Mouse (Mus musculus) midbrain, embryonic 12.5 days (tissue): ENCODE measurements around the gene Sec14l2. TPM values are rescaled to one million over a fixed set of nuclear protein-coding genes. Genes with fewer than 3 reads are reported as not detected.
"Not testable (repeated sequence)": the region's sequence is repeated elsewhere in the genome, so short reads cannot be mapped to it uniquely, and the experiment has no call there.

Experiments
- ATAC-seq: fragments of 200-750 bp; cut with Nextera tagmentation; 2 replicates; pipeline ENCODE4 v1.8.0; 2017; ENCODE audit warnings: low read depth, moderate TSS enrichment, moderate library complexity; ENCODE audit not compliant: low FRiP score
- H3K27ac ChIP-seq: fragments of 300-500 bp; sonication (generic); replicated peaks from 2 replicates; pipeline ENCODE4 v1.5.1; 2016; ENCODE audit warnings: mild to moderate bottlenecking
- H3K27me3 ChIP-seq: fragments of 300-500 bp; sonication (generic); 2 replicates; pipeline ENCODE4 v1.6.1; 2016; ENCODE audit warnings: mild to moderate bottlenecking
- H3K36me3 ChIP-seq: fragments of 300-500 bp; sonication (generic); 2 replicates; pipeline ENCODE4 v1.6.1; 2016
- H3K4me1 ChIP-seq: fragments of 300-500 bp; sonication (generic); 2 replicates; pipeline ENCODE4 v1.6.1; 2016
- H3K4me2 ChIP-seq: fragments of 300-500 bp; sonication (generic); replicated peaks from 2 replicates; pipeline ENCODE4 v1.6.1; 2016; ENCODE audit warnings: mild to moderate bottlenecking, moderate library complexity
- H3K4me3 ChIP-seq: fragments of 300-500 bp; sonication (generic); 2 replicates; pipeline ENCODE4 v1.5.1; 2016; ENCODE audit warnings: mild to moderate bottlenecking
- H3K9ac ChIP-seq: fragments of 300-500 bp; sonication (generic); replicated peaks from 2 replicates; pipeline ENCODE4 v1.6.1; 2016; ENCODE audit warnings: mild to moderate bottlenecking, moderate library complexity
- H3K9me3 ChIP-seq: fragments of 300-500 bp; sonication (generic); 2 replicates; pipeline ENCODE4 v1.6.1; 2016; ENCODE audit warnings: mild to moderate bottlenecking
- WGBS: fragments of 180-500 bp; shearing (Covaris S2); methylation state at CpG from one replicate; pipeline ENCODE4 v1.1.7; 2016; 5-methylcytosine and 5-hydroxymethylcytosine counted together
- polyA plus RNA-seq: library from polyadenylated mRNA; unstranded; fragments of >200 nt; fragmentation: Nextera tagmentation; extraction: Ambion mirVana; gene quantifications from 2 replicates; pipeline ENCODE4 v1.2.1, GENCODE M21; 2016

Sec14l2 gene
- polyA plus RNA-seq, 1 experiment from 2014 or later = 3.0 TPM

DNA sequence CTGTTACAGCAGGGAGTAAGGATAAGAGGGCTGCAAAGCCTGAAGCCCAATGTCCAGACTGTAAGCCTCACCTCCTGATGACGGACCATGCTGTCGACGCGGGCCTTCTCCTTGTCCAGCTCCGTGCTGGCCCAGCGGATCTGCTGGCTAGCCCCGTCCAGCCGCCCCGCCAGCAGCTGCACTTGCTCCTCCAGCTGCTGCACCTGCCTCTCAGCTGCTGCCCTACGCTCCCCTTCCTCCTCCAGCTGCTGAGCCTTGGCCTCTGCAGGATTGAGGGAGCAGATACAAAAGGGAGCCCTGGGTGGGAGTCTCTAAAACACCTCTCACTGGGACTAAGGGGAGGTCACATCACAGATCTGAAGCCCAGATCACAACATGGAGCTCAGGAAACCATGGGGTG lies 23.9 kb upstream of the Sec14l2 start:
- no peak overlapping the region for H3K9ac ChIP-seq
- H3K27ac ChIP-seq = no peak overlapping the region
- H3K4me3 ChIP-seq = no peak overlapping the region
- H3K27me3 ChIP-seq = no peaks in the 10 kb centered on the region
- peaks cover 35% of the 10 kb centered on the region for H3K36me3 ChIP-seq
- no peak for ATAC-seq
- H3K4me2 ChIP-seq = no peak overlapping the region
- WGBS = 85% methylated on average over 10 of the region's 10 CpGs
- H3K9me3 ChIP-seq = no peaks in the 10 kb centered on the region
- no peaks in the 10 kb centered on the region for H3K4me1 ChIP-seq

DNA sequence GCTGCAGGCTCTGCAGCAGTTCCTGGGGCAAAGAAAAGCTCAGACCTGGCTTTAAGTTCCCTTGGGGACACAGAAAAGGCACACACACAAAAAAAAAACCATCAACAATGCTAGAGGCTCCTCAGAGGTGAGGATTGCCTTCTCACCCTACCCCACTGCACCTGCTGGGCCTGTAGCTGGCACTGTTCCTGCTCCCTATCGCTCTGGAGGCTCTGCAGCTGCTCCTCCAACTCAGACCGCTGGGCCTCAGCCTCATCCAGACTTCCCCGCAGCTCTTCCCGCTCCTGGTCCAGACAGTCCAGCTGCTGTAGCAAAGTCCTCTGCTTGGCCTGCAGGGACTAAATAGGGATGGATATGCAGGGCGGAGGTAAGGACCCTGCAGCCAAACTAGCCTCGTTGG lies 23.2 kb upstream of the Sec14l2 start:
- Histone ChIP-seq H3K27ac (no peak overlapping the region), H3K9me3 (no peaks in the 10 kb centered on the region), H3K4me3 (no peak overlapping the region), H3K9ac (no peak overlapping the region), H3K27me3 (no peaks in the 10 kb centered on the region), H3K4me1 (no peaks in the 10 kb centered on the region), H3K4me2 (no peak overlapping the region), H3K36me3 (peaks cover 42% of the 10 kb centered on the region)
- 83% methylated on average over 6 of the region's 6 CpGs for WGBS
- no peak for ATAC-seq

DNA sequence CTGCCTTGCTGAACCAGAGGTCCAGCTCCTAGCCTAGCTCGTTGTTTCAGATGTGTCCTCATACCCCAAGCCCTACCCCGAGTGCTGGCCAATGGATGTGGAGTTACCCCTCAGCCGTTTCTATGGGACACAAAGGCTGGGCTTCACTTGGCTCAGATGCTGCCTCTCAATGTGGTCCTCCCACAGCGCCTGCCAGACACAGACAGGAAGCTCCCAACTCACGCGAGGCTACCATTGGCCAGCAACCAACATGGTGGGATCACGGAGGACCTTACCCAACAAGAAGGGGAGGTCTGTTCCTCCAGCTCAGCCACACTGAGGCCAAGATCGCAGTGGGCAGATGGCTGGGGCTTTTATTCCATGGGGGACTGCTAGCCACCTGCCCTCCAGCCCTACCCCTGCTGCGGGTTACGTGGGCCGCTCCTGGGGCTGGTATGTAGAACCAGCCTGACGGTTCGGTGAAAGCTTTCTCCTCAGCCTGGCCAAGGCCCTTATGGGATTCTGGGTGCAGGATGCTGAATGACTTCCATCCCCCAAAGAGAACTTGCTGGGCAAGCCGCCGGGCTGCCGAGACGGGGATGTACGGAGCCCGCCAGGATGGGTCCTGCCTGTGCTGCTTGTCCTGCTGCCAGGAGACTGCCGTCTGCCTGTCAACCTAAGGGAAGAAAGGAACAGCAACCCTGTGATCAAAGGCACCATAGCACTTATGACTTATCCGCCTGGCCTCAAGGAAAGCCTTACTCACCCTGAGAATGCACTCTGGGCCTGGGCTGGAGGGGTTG lies 20.3 kb upstream of the Sec14l2 start:
- Histone ChIP-seq H3K4me1 (no peaks in the 10 kb centered on the region), H3K4me2 (no peak overlapping the region), H3K9me3 (no peaks in the 10 kb centered on the region), H3K27me3 (no peaks in the 10 kb centered on the region), H3K4me3 (no peak overlapping the region), H3K27ac (no peak overlapping the region), H3K36me3 (peaks cover 64% of the 10 kb centered on the region), H3K9ac (no peak overlapping the region)
- no peak for ATAC-seq
- WGBS = 95% methylated on average over 21 of the region's 21 CpGs

DNA sequence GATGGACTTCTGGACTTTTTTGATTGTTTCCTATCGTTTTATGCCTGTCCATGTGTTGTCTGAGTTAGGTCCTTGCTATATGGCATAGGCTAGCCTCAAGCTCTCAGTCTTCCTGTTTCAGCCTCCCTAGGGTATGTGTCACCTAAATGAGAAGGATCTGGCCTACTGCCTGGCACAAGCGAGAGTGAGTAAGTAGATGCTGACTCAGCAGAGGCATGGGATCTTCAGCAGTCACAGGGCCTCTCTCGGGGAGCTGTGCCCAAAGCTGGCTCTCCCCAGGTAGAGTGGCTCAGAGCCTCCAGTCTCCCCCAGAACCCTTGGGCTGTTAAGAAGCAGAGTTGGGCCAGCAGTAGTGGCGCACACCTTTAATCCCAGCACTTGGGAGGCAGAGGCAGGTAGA lies 19.1 kb upstream of the Sec14l2 start:
- Histone ChIP-seq H3K9ac (no peak overlapping the region), H3K27ac (no peak overlapping the region), H3K36me3 (peaks cover 69% of the 10 kb centered on the region), H3K4me2 (no peak overlapping the region), H3K27me3 (no peaks in the 10 kb centered on the region), H3K9me3 (no peaks in the 10 kb centered on the region), H3K4me1 (peaks cover 3% of the 10 kb centered on the region; the same call in 1 of the 2 replicates), H3K4me3 (no peak overlapping the region)
- no peak for ATAC-seq
- WGBS = 86% methylated on average over 4 of the region's 4 CpGs

DNA sequence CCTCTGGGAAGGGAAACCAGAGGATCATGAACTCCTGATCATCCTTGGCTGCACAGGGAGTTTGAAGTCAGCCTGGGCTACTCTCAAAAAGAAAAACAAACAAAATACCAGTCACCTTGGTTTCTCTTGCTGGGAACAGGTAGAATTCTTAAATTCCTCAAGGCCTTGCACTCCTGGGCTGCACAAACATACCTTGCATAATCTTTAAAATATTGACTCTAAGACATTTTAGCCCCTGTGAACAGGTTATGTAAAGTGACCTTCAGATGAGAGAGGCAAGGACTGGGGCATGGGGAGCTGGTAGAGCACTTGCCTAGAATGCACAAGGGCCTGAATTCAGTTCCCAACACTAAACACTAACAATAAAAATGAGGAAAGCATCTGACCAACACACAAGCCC lies 18.3 kb upstream of the Sec14l2 start:
- no peak overlapping the region for H3K4me2 ChIP-seq
- peaks cover 74% of the 10 kb centered on the region for H3K36me3 ChIP-seq
- H3K27ac ChIP-seq = no peak overlapping the region
- no peak for ATAC-seq
- H3K4me3 ChIP-seq = no peak overlapping the region
- H3K4me1 ChIP-seq = peaks cover 11% of the 10 kb centered on the region
- no peaks in the 10 kb centered on the region for H3K9me3 ChIP-seq
- H3K9ac ChIP-seq = no peak overlapping the region
- H3K27me3 ChIP-seq = no peaks in the 10 kb centered on the region

DNA sequence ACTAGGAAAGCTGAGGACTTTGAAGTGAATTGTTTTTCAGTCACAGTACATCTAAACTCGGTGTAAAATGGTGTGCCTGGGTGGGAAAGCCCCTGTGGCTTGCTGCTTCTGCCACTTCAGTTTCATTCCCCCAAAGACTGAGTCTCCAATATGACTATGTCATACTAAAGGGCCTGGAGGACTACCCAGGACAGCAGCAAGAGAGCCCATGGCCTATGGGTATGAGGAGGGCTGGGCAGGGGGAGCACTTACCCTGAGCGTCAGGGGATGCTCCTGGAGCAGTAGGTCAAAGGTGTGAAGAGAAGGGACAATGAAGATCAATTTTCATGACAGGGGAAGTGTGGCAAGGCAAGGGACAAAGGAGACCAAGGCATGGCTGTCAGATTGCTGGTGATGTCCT lies 15.7 kb upstream of the Sec14l2 start:
- no peak for ATAC-seq
- Histone ChIP-seq H3K27me3 (no peaks in the 10 kb centered on the region), H3K4me2 (no peak overlapping the region), H3K4me1 (peaks cover 20% of the 10 kb centered on the region), H3K4me3 (no peak overlapping the region), H3K9ac (no peak overlapping the region), H3K36me3 (peaks cover 67% of the 10 kb centered on the region), H3K9me3 (no peaks in the 10 kb centered on the region), H3K27ac (no peak overlapping the region)
- 68% methylated on average over 2 of the region's 2 CpGs for WGBS

DNA sequence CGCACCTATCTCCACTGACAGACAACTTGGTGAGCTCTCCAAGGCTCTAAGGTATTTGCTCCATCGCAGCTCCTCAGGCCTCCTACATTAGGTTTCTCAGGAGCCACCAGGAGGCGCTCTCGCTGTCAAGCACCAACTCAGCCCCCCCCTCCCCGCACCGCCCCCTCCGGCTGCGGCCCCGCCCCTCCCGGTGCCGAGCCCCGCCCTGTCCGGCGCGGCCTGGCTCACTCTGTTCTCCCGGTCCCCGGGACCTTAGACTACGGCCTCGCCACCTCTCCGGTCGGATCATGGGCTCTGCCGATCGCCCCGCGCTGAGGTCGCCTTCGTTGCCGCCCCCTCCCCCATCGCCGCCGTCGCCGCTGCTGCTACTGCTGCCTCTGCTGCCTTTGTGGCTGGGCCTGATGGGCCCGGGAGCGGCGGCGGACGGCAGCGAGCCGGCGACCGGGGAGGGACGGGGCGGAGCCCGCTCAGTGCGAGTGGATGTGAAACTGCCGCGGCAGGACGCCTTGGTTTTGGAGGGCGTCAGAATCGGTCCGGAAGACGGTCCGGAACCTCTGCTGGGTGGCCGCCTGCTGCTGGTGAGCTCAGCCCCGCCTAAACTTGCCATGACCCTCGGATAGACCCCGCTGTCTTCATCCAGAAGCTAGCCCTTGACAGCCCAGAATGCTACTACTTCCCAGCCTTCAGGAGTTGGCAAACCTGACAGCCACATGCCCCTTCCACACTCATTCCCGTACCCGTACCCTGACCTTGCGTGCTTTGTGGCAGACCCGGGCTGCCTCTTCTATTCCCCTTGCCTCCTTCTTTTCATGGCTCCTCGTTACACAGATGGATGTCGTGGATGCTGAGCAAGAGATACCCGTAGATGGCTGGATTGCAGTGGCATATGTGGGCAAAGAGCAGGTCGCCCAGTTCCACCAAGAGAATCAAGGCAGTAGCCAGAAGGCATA lies 12.0 kb upstream of the Sec14l2 start, which contains the start of gene Rnf215:
Rnf215 (plus strand) TSS at position 217 of the 950 bp plus-strand sequence.
- ATAC-seq = peak; percentile 94
- WGBS = 2% methylated on average over 66 of the region's 66 CpGs
- 0 out of 2 replicates have a peak, but pooled peaks cover 3% of the 10 kb centered on the region for H3K9me3 ChIP-seq

DNA sequence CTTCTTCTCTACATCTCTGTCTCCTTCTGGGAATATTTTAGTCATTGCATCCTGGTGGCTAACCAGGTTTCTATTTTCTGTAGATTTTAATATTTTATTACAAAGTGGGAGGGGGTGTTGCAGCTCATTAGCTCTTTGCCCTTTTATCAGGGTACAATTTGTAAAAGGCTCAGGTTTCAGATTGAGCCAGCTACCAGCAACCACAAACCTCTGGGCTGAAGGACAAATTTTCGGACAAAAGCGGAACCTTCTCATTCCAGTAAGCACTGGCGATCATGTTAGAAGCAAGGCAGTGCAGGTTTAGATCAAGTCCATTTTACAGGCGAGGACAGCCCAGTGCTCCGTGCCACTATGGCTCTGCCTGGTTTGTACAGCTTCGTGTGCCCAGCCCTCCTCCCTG lies 11.2 kb upstream of the Sec14l2 start:
- ATAC-seq = no peak; the same call in 1 of the 2 replicates
- Histone ChIP-seq H3K9me3 (0 out of 2 replicates have a peak, but pooled peaks cover 3% of the 10 kb centered on the region), H3K4me3 (peak overlapping the region; percentile 90; the same call in 1 of the 2 replicates), H3K9ac (peak overlapping the region; percentile 97; the same call in 1 of the 2 replicates), H3K4me1 (peaks cover 20% of the 10 kb centered on the region), H3K27me3 (peaks cover 4% of the 10 kb centered on the region; the same call in 1 of the 2 replicates), H3K4me2 (0 out of 2 replicates have a peak overlapping the region, but pooled peaks have one; percentile 77), H3K27ac (no peak overlapping the region), H3K36me3 (peaks cover 22% of the 10 kb centered on the region)
- WGBS = 63% methylated on average over 6 of the region's 6 CpGs

More for the DNA sequence above, 12.0 kb upstream of the Sec14l2 start, which contains the start of gene Rnf215:
- Histone ChIP-seq H3K4me2 (peak within 1 kb of the TSS; percentile 77), H3K4me1 (peaks cover 20% of the 10 kb centered on the region), H3K9ac (peak within 1 kb of the TSS; percentile 97), H3K27me3 (peaks cover 2% of the 10 kb centered on the region; the same call in 1 of the 2 replicates), H3K27ac (peak within 1 kb of the TSS; percentile 86), H3K36me3 (peaks cover 30% of the 10 kb centered on the region), H3K4me3 (peak within 1 kb of the TSS; percentile 90)

DNA sequence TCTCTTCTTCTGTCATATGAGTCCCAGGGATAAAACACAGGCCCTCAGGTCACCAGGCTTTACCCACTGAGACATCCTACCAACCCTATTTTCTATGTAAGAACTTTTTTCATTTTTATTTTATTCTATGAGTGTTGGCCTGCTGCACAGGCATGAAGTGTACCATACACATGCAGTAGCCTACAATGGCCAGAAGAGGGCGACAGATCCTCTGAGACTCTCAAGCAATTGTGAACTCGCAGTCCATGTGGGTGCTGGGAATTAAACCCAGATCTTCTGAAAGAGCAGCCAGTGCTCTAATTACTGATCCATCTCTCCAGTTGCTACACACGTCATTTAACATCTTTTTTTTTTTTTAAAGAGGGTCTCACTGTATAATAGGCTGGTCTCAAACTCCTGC lies 10.2 kb upstream of the Sec14l2 start:
- Histone ChIP-seq H3K9me3 (0 out of 2 replicates have a peak, but pooled peaks cover 3% of the 10 kb centered on the region), H3K27ac (no peak overlapping the region)

DNA sequence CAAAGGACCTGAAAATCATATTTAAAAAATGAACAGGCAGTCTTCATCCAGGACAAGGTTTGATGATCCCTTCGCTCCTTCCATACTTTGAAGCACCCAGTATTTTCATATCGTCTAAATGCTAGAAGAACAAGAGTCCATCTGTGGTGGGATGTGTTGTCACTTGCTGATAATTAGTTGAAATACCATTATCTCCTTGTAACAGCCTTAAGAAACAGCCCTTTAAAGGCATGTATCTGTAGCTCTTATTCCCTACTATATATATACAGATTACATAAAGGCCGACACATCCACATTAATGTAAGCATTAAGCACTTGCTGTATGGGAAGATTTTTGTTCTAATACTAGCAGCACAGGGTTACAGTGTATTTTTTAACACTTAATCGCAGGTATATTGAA lies 5.2 kb upstream of the Sec14l2 start:
- H3K9ac ChIP-seq, ATAC-seq, H3K27me3 ChIP-seq, H3K9me3 ChIP-seq, H3K4me2 ChIP-seq, H3K4me3 ChIP-seq, H3K27ac ChIP-seq, H3K4me1 ChIP-seq, H3K36me3 ChIP-seq: not testable (repeated sequence)
- WGBS = 92% methylated on average over 4 of the region's 4 CpGs

More for the DNA sequence above, 10.2 kb upstream of the Sec14l2 start:
- ATAC-seq = no peak
- H3K4me1 ChIP-seq = peaks cover 20% of the 10 kb centered on the region
- no peak overlapping the region for H3K4me2 ChIP-seq
- H3K27me3 ChIP-seq = peaks cover 4% of the 10 kb centered on the region; the same call in 1 of the 2 replicates
- no peak overlapping the region for H3K4me3 ChIP-seq
- WGBS = 52% methylated on average over 3 of the region's 3 CpGs
- H3K9ac ChIP-seq = no peak overlapping the region
- H3K36me3 ChIP-seq = peaks cover 13% of the 10 kb centered on the region; the same call in 1 of the 2 replicates

DNA sequence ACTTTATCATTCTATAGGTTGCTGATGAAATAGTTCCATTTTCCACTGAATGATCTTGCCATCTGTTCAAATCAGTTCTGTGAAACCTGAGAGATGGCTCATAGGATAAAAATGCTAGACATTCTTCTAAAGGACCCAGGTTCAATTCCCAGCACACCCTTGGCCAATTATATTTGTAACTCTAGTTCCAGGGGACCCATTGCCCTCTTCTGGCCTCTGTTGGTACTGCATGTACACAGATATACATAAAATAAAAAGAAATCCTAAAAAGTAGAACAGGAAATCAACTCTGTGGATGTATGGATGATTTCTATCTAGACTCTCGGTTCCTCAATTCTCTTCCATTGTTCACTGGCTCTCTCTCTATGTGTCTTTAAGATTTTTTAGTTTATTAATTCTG lies 3.8 kb upstream of the Sec14l2 start:
- no peak for ATAC-seq
- peaks cover 3% of the 10 kb centered on the region; the same call in 1 of the 2 replicates for H3K9me3 ChIP-seq
- WGBS = 87% methylated on average over 1 of the region's 1 CpGs
- no peaks in the 10 kb centered on the region for H3K36me3 ChIP-seq
- H3K27me3 ChIP-seq = peaks cover 4% of the 10 kb centered on the region; the same call in 1 of the 2 replicates
- no peak overlapping the region for H3K9ac ChIP-seq
- H3K4me1 ChIP-seq = no peaks in the 10 kb centered on the region
- H3K4me2 ChIP-seq = no peak overlapping the region
- H3K27ac ChIP-seq = no peak overlapping the region
- H3K4me3 ChIP-seq = no peak overlapping the region
